Mouse (Mus musculus) brain, embryonic 18.5 days (tissue): ENCODE measurements at regions not wholly inside any gene's neighbourhood (a gene's known extent, or its start where the extent isn't known, plus 50 kb on each side); places are given as distances from the start of the nearest gene placed in this dataset.

Source experiments
- DNase-seq: peaks from one replicate; pipeline ENCODE4 v3.0.0-alpha.2; 2012; ENCODE audit warnings: low read depth, low spot score

- no peak for DNase-seq
These were observed 365.1 kb downstream of the Dmrt2 start for GRCm38 (mm10) chr19:26037270-26037669.

DNA sequence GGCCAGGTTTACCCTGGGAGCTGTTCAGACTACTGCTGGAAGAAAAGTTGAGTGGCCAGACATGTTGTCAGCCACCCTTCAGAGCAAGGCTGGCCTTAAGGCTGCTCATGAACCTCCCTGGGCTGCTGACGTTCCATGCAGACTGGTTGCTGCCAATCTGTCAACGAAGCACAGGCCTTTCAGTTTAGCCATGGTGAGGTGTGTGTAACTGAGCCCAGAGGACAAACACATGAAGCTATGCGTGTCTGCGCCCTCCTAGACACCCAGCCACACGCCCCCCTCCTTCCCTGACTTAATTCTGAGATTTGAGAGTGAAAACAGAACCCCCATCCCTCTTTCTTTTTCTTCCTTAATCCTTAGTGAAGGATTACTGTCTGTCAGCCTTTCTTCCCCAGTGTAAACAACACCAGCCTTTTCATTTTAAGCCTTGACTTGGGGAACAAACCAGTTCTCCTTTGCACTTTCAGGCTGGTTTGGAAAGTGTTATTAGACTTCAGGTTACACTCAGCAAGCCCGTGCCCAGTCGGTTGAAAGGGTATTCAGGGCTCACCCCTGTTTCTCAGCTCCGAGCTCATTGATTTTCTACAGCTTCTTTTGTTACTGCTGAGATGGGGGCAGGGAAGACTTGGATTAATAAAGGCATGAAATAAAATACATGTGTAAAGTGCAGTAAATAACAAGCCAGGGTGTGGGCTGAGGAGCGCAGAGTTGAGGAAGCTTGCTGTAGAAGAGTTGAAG is 379.4 kb downstream of the Dmrt2 start:
- DNase-seq = no peak

GRCm38 (mm10) chr19:26059668-26060067 is 387.5 kb downstream of the Dmrt2 start:
- DNase-seq = no peak

DNA sequence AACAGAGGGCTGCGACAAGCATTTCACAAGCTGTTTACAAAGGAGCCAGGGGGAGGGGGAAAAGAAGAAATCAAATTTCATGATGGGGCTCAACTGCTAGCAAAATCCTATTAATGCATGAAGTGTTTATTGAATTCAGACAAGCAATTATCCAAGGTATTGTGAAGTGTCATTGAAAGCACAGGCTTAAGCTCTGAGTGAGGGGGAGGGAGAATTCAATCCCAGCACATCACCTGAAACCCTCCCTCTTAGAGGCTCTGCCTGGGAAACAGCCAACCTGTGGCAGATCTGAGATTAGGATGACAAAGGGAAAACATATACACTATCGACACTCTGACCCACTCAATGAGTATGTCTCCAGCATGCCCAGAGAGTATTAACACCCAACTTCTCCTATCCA is 396.3 kb downstream of the Dmrt2 start:
- DNase-seq = no peak

DNA sequence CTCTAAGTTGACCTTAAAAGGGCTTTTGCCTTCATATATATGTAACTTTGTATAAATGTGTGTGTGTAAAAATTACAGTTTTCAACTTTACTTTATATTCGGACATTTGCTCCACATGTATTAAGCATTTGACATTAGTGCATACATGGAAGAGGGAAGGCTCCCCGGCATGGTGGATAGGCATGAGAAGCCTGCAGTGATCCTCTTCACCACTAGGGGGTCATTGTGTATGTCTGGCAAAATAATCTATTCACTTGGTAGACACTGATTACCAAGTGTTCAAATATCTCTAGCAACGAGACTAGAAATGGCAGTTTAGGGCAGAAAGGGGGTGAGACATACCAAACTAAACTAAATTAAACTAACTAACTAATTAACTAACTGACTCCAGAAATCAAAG is 397.7 kb downstream of the Dmrt2 start:
- no peak for DNase-seq

- no peak for DNase-seq
These were observed 416.1 kb downstream of the Dmrt2 start for GRCm38 (mm10) chr19:26088318-26088717.

GRCm38 (mm10) chr19:26091386-26091785 is 419.2 kb downstream of the Dmrt2 start:
- DNase-seq = no peak

DNA sequence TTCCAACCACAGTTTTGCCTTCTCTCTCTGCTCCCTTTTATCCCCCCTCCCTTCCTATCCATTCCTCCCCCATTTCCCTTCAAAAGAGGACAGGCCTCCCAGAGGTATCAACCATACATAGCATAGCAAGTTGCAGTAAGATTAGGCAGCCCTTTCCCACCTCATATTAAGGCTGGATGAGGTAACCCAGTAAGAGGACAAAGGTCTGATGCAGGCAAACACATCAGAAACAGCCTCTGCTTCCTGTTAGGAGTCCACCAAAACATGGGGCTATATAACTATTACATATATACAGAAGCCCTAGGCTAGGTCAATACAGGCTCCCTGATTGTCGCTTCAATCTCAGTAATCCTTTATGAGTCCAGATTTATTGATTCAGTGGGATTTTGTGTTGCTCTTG is 421.6 kb downstream of the Dmrt2 start:
- DNase-seq = no peak

DNA sequence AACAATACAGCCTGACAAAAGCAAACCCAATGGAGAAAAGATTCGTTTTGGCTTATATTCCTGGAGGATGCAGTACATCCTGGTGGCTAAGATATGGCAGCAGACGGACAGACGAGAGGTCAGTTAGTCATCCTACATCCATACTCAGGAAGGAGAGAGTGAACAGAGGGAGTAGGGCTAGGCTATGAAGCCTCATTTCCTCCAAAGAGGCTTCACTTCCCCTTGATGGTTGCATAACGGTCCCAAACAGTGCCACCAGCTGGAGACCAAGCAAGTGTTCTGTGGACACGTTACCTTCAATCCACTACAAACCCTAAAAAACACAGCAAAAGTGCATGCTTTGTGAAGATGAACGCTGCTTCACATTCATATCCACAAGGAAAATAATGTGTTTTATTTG is 442.1 kb downstream of the Dmrt2 start:
- no peak for DNase-seq

GRCm38 (mm10) chr19:26128423-26128822 is 456.2 kb downstream of the Dmrt2 start:
- DNase-seq = no peak

DNA sequence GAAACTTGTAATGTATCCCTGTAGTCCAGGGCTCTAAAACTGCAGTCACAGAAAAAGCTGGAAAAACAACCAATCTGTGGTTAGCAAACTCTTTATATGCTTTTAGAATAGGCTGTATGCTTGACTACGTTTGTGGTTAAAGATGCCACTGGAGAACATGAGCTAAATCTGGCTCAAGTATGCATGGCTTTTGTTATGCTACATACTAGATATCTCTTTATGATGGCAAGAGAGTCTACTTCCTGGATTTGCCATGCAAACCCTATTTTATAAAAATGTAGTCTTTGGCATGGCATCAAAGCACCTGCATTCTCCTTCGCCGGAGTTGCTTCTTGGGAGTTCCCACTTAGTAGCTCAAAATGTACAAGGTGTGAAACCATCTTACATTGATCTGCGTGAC is 462.2 kb downstream of the Dmrt2 start:
- no peak for DNase-seq

DNA sequence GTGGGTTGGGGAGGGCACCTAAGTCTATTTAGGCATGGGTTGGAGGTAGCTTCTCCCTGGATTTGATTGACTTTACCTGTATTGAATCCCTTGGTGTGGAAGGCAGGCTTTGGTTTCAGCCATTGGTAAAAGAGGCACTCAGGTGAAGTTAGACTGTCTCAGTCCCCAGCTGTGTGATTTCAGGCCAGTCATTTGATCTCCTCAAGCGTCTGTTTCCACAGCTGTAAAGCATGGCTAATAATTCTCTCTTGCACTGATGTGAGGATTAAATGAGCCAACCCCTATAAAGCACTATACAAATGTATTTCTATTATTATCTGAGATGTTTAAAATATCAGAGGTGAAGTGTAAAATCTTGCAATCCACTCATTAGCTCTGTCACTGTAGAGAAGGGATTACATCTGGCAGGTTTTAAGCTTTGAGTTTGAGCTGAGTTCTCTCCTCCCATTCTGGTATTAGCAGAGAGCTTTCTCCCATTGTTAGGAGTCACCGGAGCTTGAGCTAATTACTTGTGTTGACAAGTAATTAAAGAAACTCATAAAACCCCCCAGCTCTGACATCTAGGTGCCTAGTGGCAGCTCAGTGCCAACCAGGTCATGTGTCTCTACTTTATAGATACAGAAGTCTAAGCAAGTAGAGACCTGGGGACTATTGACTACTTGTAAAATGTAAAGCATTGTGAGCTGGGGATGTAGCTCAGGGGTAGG is 463.3 kb downstream of the Dmrt2 start:
- no peak for DNase-seq

DNA sequence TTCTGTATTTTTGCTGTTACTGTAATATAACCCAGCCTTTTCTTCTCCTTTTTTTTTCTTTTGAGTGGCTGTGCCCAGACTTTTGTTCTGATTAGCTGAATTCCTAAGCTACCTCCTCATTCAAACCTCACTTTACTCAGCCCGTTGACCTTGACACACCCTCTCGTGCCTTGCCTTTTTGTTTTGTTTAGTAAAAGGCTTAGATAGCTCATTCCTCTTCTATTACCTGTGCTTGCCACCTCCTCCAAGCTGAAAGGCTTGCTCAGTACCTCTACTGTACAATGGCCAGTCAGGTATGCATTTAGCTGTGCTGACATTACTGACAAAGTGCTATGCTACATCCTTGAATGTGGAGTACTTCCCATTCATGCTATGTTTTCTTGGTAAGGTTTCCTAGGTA is 464.2 kb upstream of the Smarca2 start:
- no peak for DNase-seq

GRCm38 (mm10) chr19:26143539-26143938 is 461.3 kb upstream of the Smarca2 start:
- no peak for DNase-seq

GRCm38 (mm10) chr19:26151216-26151615 is 453.6 kb upstream of the Smarca2 start:
- DNase-seq = no peak

DNA sequence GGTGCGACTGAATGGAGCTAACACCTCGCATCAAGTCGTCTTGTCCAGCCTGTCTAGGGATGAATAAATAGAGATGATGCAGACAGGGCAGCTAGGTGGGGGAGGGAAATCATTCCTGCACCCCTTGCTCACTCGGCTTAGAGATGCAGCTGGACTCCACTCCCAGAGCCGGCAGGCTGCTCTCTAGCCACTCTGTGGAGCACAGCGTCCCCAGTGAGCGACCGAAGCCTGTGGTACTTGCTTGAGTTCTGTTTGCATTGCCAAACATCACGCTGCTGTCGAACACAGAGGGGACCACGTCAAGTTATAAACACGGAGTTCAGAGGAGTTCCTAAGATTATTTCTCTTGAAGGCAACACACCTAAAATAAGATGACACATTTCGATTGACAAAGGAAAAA is 439.9 kb upstream of the Smarca2 start:
- DNase-seq = no peak

- no peak for DNase-seq
These were observed 423.1 kb upstream of the Smarca2 start for GRCm38 (mm10) chr19:26181774-26182173.

GRCm38 (mm10) chr19:26185012-26185411 is 419.8 kb upstream of the Smarca2 start:
- DNase-seq = no peak

DNA sequence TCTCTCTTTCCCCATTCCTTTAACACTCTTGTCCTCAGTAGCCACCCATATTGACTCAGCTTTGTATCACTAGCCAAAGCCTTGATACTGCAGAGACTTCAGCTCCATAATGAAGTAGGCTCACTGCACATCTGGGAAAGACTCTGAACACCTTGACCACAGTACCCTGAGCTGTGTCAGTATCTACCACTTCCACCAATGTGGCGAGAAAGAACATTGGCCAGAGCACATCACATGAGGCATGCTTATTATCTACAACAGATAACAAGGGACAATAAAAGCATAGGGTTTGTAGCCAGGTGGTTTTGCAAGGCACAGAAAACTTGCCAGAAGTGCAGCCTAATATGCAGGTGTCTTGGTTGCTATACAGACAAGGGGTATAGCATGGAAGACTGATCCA is 414.0 kb upstream of the Smarca2 start:
- no peak for DNase-seq

DNA sequence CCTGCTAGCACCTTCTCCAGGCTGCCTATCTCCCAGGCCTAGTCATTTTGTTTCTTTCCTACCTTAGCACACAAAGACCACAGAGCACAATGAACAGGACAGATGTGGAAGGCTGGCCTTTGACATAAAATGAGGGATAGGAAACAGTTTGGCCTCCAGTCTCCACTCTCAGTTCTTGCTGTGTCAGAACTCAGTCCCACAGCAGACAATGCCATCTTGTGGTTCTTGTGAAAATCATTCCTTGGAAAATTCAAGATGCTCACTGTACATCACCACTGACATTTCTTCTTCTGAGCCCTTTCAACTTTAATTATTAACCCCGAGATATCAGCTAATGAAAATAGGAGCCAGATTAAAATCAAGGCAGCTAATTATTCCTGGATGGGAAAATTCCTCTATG is 411.2 kb upstream of the Smarca2 start:
- DNase-seq = no peak

DNA sequence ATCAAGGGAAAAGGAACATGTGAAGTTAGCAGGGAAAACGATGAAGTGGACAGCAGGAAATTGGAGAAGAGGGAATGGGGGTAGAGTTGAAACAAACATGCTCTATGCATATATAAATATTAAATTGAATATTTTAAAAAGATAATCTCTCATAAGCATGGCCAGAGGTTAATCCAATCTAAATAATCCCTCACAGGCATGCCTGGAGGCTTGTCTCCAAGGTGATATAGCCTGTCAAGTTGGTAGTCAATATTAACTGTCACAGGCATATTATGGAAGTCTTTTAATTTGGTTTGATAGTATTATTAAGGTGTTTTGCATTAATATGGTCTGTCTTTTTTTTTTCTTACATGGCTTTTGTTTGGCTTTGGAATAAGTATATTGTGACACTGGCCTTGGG is 396.1 kb upstream of the Smarca2 start:
- DNase-seq = no peak

DNA sequence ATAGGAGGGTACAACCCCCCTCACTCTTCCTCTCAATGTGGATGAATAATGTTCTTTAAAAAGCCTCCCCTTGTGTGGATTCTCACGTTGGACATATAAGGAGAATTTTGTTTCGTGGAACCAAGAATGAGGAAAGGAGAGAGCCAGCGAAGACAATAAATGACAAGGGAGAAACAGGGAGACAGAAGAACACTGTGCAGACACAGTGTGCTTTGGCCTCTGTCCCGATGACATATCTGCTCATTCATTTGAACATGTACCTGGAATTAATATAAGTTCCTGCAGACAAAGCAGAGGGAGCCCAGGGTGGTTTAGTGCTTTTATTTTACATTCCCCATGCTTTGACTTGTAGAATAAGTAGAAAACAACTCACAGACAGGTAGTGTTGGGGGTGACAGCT is 370.3 kb upstream of the Smarca2 start:
- no peak for DNase-seq

GRCm38 (mm10) chr19:26244067-26244466 is 360.8 kb upstream of the Smarca2 start:
- DNase-seq = no peak
